Mouse (Mus musculus): ENCODE data around the gene Cnot6. TPM values are rescaled to one million over a fixed set of nuclear protein-coding genes. Genes with fewer than 3 reads are reported as not detected.
A peak's percentile ranks its signal among the peaks of the same experiment; 100 is the strongest.

The Cnot6 gene
- total RNA-seq (2021): 10 to 100 TPM; 34.5 to 42.0 TPM
- long read RNA-seq, experiment 1, full-length matches to known transcripts: 11 of 15 reads
- long read RNA-seq, experiment 1, partial matches to known transcripts: 2 of 15 reads
- long read RNA-seq, experiment 1, other reads (novel, unspliced or antisense): 2 of 15 reads
- long read RNA-seq, experiment 2, full-length matches to known transcripts: 38 of 48 reads
- long read RNA-seq, experiment 2, partial matches to known transcripts: 4 of 48 reads
- long read RNA-seq, experiment 2, other reads (novel, unspliced or antisense): 6 of 48 reads

GRCm38 (mm10) chr11:49712555-49713335 is at the start of gene Cnot6:
Gene Cnot6, minus strand, starts transcription at chr11:49712723.
- DNase-seq (ENCODE audit: low spot score in 2 of 2): peak; percentile 95 to 96

- DNase-seq (ENCODE audit: low spot score in 2 of 2): no peak
Measured at GRCm38 (mm10) chr11:49761130-49761529, 48.6 kb upstream of the Cnot6 start.

GRCm38 (mm10) chr11:49758096-49758495 is 45.6 kb upstream of the Cnot6 start:
- DNase-seq (ENCODE audit: low spot score in 2 of 2): no peak

- DNase-seq (ENCODE audit: low spot score in 2 of 2): peak in 1 of 2 experiments; percentile 36
Measured at GRCm38 (mm10) chr11:49754958-49755665, 42.6 kb upstream of the Cnot6 start.

- DNase-seq (ENCODE audit: low spot score in 2 of 2): no peak
Measured at GRCm38 (mm10) chr11:49746756-49747155, 34.2 kb upstream of the Cnot6 start.

GRCm38 (mm10) chr11:49745839-49746238 is 33.3 kb upstream of the Cnot6 start:
- DNase-seq (ENCODE audit: low spot score in 2 of 2): no peak

GRCm38 (mm10) chr11:49744981-49745380 is 32.5 kb upstream of the Cnot6 start:
- DNase-seq (ENCODE audit: low spot score in 2 of 2): no peak

GRCm38 (mm10) chr11:49743634-49744033 is 31.1 kb upstream of the Cnot6 start:
- no peak for DNase-seq (ENCODE audit: low spot score in 2 of 2)

- no peak for DNase-seq (ENCODE audit: low spot score in 2 of 2)
Measured at GRCm38 (mm10) chr11:49742248-49742647, 29.7 kb upstream of the Cnot6 start.

GRCm38 (mm10) chr11:49739776-49740175 is 27.3 kb upstream of the Cnot6 start:
- DNase-seq (ENCODE audit: low spot score in 2 of 2): no peak

- DNase-seq (ENCODE audit: low spot score in 2 of 2): no peak
Measured at GRCm38 (mm10) chr11:49738659-49739406, 26.3 kb upstream of the Cnot6 start.

GRCm38 (mm10) chr11:49737625-49738024 is 25.1 kb upstream of the Cnot6 start:
- DNase-seq (ENCODE audit: low spot score in 2 of 2): no peak

- no peak for DNase-seq (ENCODE audit: low spot score in 2 of 2)
Measured at GRCm38 (mm10) chr11:49734771-49735170, 22.2 kb upstream of the Cnot6 start.

GRCm38 (mm10) chr11:49730275-49730948 is 17.9 kb upstream of the Cnot6 start:
- DNase-seq (ENCODE audit: low spot score in 2 of 2): no peak

GRCm38 (mm10) chr11:49727877-49728276 is 15.4 kb upstream of the Cnot6 start:
- peak; percentile 39 to 45 for DNase-seq (ENCODE audit: low spot score in 2 of 2)

- DNase-seq (ENCODE audit: low spot score in 2 of 2): peak in 1 of 2 experiments; percentile 11
Measured at GRCm38 (mm10) chr11:49726800-49727199, 14.3 kb upstream of the Cnot6 start.

- no peak for DNase-seq (ENCODE audit: low spot score in 2 of 2)
Measured at GRCm38 (mm10) chr11:49724676-49725075, 12.2 kb upstream of the Cnot6 start.

- no peak for DNase-seq (ENCODE audit: low spot score in 2 of 2)
Measured at GRCm38 (mm10) chr11:49723281-49723680, 10.8 kb upstream of the Cnot6 start.

GRCm38 (mm10) chr11:49722692-49723091 is 10.2 kb upstream of the Cnot6 start:
- no peak for DNase-seq (ENCODE audit: low spot score in 2 of 2)

- DNase-seq (ENCODE audit: low spot score in 2 of 2): no peak
Measured at GRCm38 (mm10) chr11:49721358-49721757, 8.8 kb upstream of the Cnot6 start.

All from adrenal gland, adult 18-20 months (tissue).